Mouse (Mus musculus) urinary bladder, adult 2 months (tissue): ENCODE results near the gene Rasa3. TPM values are rescaled to one million over a fixed set of nuclear protein-coding genes. Genes with fewer than 3 reads are reported as not detected.

ENCODE experiments used
- polyA plus RNA-seq: library from polyadenylated mRNA; depleted of rRNA; stranded (reverse); fragments of >200 nt; gene quantifications from 2 replicates; pipeline ENCODE4 v1.2.3, GENCODE M21; 2012; rRNA removed

Gene Rasa3
- polyA plus RNA-seq, 1 experiment, result 49.5 TPM

Other genes starting within 250 kb of the Rasa3 start
- gene Tmem255b, start 242.4 kb downstream of the Rasa3 start, polyA plus RNA-seq, result 4.7 and 4.8 TPM in 2 replicates
- gene Gas6, start 183.1 kb downstream of the Rasa3 start, polyA plus RNA-seq, result 265 and 305 TPM in 2 replicates
- 0.04 and 0.07 TPM in 2 replicates for gene 1700029H14Rik, start 115.1 kb downstream of the Rasa3 start, polyA plus RNA-seq
- gene Cfap97d2, start 28.3 kb upstream of the Rasa3 start, polyA plus RNA-seq, result 0.11 and 0.27 TPM in 2 replicates
- 62.2 and 65.9 TPM in 2 replicates for gene Cdc16, start 80.1 kb upstream of the Rasa3 start, polyA plus RNA-seq
- 21.3 and 24.7 TPM in 2 replicates for gene Upf3a, start 108.0 kb upstream of the Rasa3 start, polyA plus RNA-seq
- not detected in 2 replicates for gene AF366264, start 160.8 kb upstream of the Rasa3 start, polyA plus RNA-seq
- 14.2 and 15.3 TPM in 2 replicates for gene Champ1, start 192.0 kb upstream of the Rasa3 start, polyA plus RNA-seq
- 14.7 and 18.0 TPM in 2 replicates for gene Coprs, start 212.7 kb upstream of the Rasa3 start, polyA plus RNA-seq